Mouse (Mus musculus): Measurements from ENCODE around the gene Twf2.

GRCm38 (mm10) chr9:106235194-106235830, 32.4 kb downstream of the Twf2 start:
- TF ChIP-seq POLR2A (IDR thresholded peaks at IDR 0.05; ENCODE audit: low read depth, low read length): no peak
- no peak for TF ChIP-seq CTCF (IDR thresholded peaks at IDR 0.05; ENCODE audit: extremely low read depth, insufficient read length, insufficient replicate concordance, low read depth, low read length)

Measured in small intestine, adult 2 months (tissue).